Mouse (Mus musculus) mature B cell (primary cell): ENCODE results near the gene Baiap2.

Experiments used
- in situ Hi-C: fragments of 300-500 bp; cut with MboI; formaldehyde crosslinking; loops from 2 replicates; pipeline ENCODE4 v1.14.3; 2019

The Baiap2 gene

GRCm38 (mm10) chr11:120011114-120011760, 68.7 kb downstream of the Baiap2 start:
- in situ Hi-C loops = no loop called here

- in situ Hi-C loops = no loop called here
These were observed 69.4 kb downstream of the Baiap2 start for GRCm38 (mm10) chr11:120011761-120012560.

GRCm38 (mm10) chr11:120012702-120013101, 70.1 kb downstream of the Baiap2 start:
- in situ Hi-C loops = no loop called here

GRCm38 (mm10) chr11:120013174-120013711, 70.7 kb downstream of the Baiap2 start:
- in situ Hi-C loops = no loop called here

- in situ Hi-C loops = no loop called here
These were observed 72.2 kb downstream of the Baiap2 start for GRCm38 (mm10) chr11:120014758-120015157.

- in situ Hi-C loops = no loop called here
These were observed 74.4 kb downstream of the Baiap2 start for GRCm38 (mm10) chr11:120017011-120017410.

- in situ Hi-C loops = no loop called here
These were observed 77.2 kb downstream of the Baiap2 start for GRCm38 (mm10) chr11:120019542-120020440.

- in situ Hi-C loops = no loop called here
These were observed 78.8 kb downstream of the Baiap2 start for GRCm38 (mm10) chr11:120021367-120021766.

GRCm38 (mm10) chr11:120022216-120022615, 79.7 kb downstream of the Baiap2 start:
- in situ Hi-C loops = no loop called here

- in situ Hi-C loops = no loop called here
These were observed 80.3 kb downstream of the Baiap2 start for GRCm38 (mm10) chr11:120022841-120023240.

- in situ Hi-C loops = no loop called here
These were observed 84.4 kb downstream of the Baiap2 start for GRCm38 (mm10) chr11:120026941-120027340.

- in situ Hi-C loops = no loop called here
These were observed 85.9 kb downstream of the Baiap2 start for GRCm38 (mm10) chr11:120028319-120029092.

- in situ Hi-C loops = no loop called here
These were observed 87.0 kb downstream of the Baiap2 start for GRCm38 (mm10) chr11:120029431-120030144.

GRCm38 (mm10) chr11:120030145-120030901, 87.8 kb downstream of the Baiap2 start:
- in situ Hi-C loops = no loop called here

GRCm38 (mm10) chr11:120032052-120032451, 89.5 kb downstream of the Baiap2 start:
- in situ Hi-C loops = no loop called here

- in situ Hi-C loops = no loop called here
These were observed 90.9 kb downstream of the Baiap2 start for GRCm38 (mm10) chr11:120033473-120033872.

- in situ Hi-C loops = no loop called here
These were observed 91.7 kb downstream of the Baiap2 start for GRCm38 (mm10) chr11:120034306-120034705.

- in situ Hi-C loops = no loop called here
These were observed 92.2 kb downstream of the Baiap2 start for GRCm38 (mm10) chr11:120034762-120035161.

- in situ Hi-C loops = no loop called here
These were observed 97.0 kb downstream of the Baiap2 start for GRCm38 (mm10) chr11:120039581-120039980.

- in situ Hi-C loops = no loop called here
These were observed 97.9 kb downstream of the Baiap2 start for GRCm38 (mm10) chr11:120040440-120040839.
